Mouse (Mus musculus): ENCODE results near the gene Ankrd60.

Gene Ankrd60

GRCm38 (mm10) chr2:173577669-173578557 lies at the start of gene Ankrd60:
TSS of gene Ankrd60 (minus strand) at chr2:173578365.
- in situ Hi-C loops (cut with MboI; ENCODE audit: unreplicated experiment in 2 of 2): loop anchor here (10.0 to 25.0 kb wide), 4 partner anchors 743 to 1334 kb away; partner anchors contain the start of genes Atp5e (in 1 of the 2), Prelid3b (in 1 of the 2) and Tubb1 (in 1 of the 2)

DNA sequence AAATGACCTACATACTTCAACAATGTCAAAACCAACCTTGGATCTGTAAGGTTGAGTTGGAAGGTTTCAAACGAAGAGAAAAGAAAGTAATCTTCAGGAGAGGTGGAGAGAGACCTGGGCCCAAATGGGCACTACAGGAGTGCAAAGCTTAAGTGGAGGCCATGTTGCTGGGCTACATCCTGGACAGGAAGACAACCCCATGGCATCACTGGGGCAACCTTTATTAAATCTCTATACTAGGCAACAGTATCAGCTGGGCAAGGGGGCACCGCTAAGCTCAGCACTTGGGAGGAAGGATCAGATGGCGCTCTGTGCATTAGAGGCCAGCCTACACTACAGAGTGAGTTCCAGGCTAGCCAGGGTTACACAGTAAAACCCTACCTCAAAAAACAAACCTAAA lies 47.6 kb upstream of the Ankrd60 start:
- in situ Hi-C loops (cut with MboI; ENCODE audit: unreplicated experiment in 2 of 2): no loop called here

DNA sequence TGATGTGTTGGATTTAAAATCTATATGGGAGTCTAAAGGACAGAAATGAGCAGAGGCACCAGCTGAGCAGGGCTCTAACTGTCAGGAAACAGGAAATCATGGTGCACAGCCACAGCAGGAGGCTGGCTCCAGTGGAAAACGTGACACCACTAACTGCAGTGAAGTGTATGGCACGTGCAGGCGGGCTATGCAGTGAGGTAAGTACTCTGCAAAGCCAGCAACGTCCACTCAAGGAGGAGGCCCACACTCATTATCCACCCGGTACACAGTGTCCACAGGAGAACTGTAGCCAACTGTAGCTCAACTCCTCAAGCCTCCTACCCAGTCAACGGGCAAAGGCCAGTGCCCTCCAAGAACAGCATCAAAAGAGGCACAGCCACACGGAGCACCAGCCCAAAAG lies 46.5 kb upstream of the Ankrd60 start:
- in situ Hi-C loops (cut with MboI; ENCODE audit: unreplicated experiment in 2 of 2): no loop called here

DNA sequence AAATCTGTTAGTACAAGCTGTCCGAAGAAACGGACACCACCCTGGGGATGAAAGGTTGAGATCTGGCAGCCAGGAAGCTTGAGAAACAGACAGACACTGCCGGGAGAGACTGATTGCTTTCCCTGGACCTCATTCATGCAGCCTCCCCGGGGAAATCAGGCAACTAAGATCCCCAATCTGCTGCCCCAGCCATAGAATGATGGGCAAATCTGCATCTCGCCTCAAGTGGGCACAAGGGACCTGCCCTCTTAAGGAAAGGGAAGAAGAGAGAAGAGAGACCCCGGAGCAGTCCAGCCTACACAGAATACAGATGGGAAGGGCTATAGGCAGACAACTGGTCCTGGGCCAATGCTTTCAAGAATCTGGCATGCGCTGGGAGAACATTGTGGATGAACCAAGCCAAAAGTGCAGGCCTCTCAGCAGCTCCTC lies 44.0 kb upstream of the Ankrd60 start:
- in situ Hi-C loops (cut with MboI; ENCODE audit: unreplicated experiment in 2 of 2): no loop called here

- in situ Hi-C loops (cut with MboI; ENCODE audit: unreplicated experiment in 2 of 2): no loop called here
Observed at GRCm38 (mm10) chr2:173620645-173621044, 42.5 kb upstream of the Ankrd60 start.

DNA sequence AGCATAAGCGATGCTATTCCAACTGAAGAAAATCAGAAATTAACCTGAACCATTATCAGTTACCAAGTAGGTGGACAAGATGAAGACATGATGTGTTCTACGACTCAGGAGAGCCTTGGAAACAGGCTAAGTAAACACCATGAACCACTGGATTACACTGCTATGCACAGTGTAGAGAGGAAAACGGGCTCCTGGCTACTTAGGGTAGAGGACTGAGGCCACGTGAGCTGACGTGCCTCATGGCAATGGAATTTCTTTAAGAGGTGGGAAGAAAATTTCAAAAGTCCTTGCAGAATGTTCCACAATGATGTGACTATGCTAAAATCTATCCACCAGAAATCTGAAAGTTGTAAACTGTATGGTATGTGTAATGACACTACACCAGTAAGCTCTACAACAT lies 41.0 kb upstream of the Ankrd60 start:
- in situ Hi-C loops (cut with MboI; ENCODE audit: unreplicated experiment in 2 of 2): no loop called here

- in situ Hi-C loops (cut with MboI; ENCODE audit: unreplicated experiment in 2 of 2): no loop called here
Observed at GRCm38 (mm10) chr2:173616156-173616555, 38.0 kb upstream of the Ankrd60 start.

DNA sequence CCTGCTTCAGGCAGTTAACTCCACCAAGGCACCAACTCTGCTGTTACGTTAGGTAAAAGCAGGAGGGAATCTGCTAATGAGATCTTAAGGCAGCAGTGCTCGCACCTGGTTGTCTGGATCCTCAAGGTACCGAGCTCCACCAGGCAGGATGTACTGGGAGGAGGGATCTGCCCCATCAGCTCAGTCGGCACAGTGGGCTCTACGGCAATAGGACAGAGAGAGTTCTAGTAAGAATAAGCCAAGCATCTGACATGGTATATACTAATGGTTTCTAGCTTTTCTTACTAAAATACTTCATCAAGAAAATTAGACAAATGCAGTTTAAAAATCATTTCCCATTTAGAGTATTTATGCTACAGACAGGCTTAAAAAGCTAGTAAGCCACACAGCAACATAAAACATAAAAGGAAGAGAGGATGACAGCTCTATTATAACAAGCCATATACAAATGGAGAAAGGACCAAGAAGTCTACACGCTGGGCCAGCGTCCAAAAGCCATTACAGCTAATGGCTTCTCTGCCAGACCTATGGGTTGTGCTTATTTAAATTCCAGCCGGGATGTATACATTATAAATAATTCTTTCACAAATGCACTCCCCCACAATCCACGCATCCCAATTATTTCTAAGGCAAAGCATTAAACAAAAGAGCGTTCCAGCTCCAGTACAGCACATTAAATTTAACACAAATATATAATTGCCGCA lies 37.4 kb upstream of the Ankrd60 start:
- in situ Hi-C loops (cut with MboI; ENCODE audit: unreplicated experiment in 2 of 2): no loop called here

DNA sequence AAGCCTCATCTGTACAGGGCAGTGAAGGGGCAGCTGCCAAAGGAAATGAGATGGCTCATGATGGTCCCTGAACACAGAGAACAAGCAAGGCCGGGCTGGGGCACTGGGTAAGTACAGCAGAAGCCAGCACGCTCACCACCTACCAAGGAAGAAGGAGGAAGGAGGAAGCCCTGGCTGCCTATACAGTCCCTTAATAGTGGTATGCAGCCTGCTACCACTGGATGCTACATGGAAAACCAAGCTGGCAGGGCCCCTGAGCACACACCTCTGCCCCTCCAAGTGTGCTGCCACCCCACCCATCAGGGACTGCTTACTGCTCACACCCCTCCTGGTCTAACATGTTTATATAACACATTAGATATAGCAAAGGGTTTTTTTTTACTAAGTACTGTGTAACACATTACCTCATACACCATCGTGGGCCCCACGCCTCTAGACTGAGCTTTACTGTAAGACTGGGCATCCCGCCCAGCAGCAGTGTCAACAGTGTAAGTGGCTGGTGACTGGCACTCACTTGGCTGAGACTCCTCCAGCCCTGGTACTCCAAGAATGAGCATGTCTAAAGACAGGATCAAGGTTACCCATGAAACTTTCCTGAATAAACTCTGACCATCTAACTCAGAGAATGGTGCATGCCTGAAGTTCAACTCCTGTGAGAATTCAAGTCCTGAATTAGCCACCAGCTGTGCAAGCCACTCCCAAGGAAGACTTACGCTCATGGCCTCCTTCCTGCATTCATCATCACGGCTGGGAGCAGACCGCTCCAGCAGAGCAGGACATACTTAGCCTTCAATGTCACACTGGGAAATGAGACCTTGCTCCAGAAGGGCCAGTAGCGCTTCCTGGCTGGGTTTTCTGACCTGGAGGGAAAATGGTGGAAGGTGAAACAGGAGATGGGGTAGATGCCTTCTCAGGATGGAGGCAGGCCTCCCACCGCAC lies 30.1 kb upstream of the Ankrd60 start:
- in situ Hi-C loops (cut with MboI; ENCODE audit: unreplicated experiment in 2 of 2): no loop called here

GRCm38 (mm10) chr2:173606415-173606804 lies 28.2 kb upstream of the Ankrd60 start:
- in situ Hi-C loops (cut with MboI; ENCODE audit: unreplicated experiment in 2 of 2): no loop called here

GRCm38 (mm10) chr2:173605713-173606414 lies 27.7 kb upstream of the Ankrd60 start:
- in situ Hi-C loops (cut with MboI; ENCODE audit: unreplicated experiment in 2 of 2): no loop called here

DNA sequence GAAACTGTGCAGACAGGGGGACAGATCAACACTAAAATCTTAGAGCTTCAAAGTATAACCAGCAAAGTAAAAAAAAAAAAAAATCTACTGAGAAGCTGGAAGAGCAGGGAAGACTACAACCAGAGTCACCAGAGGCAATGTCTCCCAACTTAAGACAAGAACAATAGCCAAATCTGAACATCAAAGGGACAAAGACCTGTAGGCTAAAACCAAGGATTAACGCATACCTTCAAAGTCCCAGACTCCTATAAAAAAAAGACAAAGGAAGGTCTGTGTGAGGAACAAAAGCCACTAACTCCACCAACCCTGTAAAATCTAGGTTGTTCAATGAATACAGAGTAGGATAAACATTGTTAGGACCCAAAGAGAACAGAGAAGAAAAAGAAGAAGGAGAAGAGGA lies 23.7 kb upstream of the Ankrd60 start:
- in situ Hi-C loops (cut with MboI; ENCODE audit: unreplicated experiment in 2 of 2): no loop called here

GRCm38 (mm10) chr2:173595374-173595781 lies 17.2 kb upstream of the Ankrd60 start:
- in situ Hi-C loops (cut with MboI; ENCODE audit: unreplicated experiment in 2 of 2): loop anchor here in 1 of 2 experiments (25.0 kb wide), 2 partner anchors 867 to 1317 kb away; partner anchors contain the start of genes Atp5e, Prelid3b and Tubb1

GRCm38 (mm10) chr2:173594313-173595063 lies 16.3 kb upstream of the Ankrd60 start:
- in situ Hi-C loops (cut with MboI; ENCODE audit: unreplicated experiment in 2 of 2): loop anchor here in 1 of 2 experiments (25.0 kb wide), 2 partner anchors 868 to 1318 kb away; partner anchors contain the start of genes Atp5e, Prelid3b and Tubb1

DNA sequence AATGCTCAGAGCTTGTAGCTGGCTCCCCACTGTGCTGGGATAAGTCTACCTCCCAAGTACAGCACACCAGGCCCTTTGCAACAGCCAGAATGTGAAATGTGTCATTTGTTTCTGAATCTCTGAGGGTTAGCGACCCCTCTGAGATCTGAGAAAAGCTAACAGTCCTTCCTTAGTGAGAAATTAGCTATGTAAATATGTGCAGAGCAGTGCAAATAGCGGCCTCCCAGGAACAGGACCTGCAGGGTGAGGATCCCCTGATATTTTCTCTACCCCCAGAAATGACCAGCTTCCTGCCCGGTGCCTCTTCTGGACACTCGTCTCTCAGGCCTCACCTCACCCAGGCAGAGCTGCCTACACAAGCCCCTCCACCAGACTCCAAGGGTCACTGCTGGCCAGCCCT lies 15.7 kb upstream of the Ankrd60 start:
- in situ Hi-C loops (cut with MboI; ENCODE audit: unreplicated experiment in 2 of 2): loop anchor here in 1 of 2 experiments (25.0 kb wide), 2 partner anchors 868 to 1318 kb away; partner anchors contain the start of genes Atp5e, Prelid3b and Tubb1

DNA sequence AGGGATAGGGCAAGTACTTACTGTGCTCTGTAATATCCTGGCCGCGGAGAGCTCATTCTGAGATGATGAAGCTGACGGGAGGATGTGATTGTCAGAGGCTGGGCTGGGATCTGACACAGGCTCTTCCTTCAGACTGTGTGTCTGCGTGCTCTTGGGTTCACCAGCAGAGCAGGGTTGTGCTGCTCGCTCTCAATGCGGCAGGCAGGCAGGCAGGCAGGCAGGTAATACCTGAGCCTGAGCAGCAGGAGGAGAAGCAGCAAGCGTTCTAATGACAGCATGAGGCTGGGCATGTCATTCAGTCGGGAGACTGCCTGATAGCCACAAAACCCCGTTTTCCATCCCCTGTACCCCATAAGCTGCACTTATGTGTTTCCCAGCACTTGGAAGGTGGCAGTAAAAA lies 14.6 kb upstream of the Ankrd60 start:
- in situ Hi-C loops (cut with MboI; ENCODE audit: unreplicated experiment in 2 of 2): loop anchor here in 1 of 2 experiments (25.0 kb wide), 2 partner anchors 870 to 1320 kb away; partner anchors contain the start of genes Atp5e, Prelid3b and Tubb1

DNA sequence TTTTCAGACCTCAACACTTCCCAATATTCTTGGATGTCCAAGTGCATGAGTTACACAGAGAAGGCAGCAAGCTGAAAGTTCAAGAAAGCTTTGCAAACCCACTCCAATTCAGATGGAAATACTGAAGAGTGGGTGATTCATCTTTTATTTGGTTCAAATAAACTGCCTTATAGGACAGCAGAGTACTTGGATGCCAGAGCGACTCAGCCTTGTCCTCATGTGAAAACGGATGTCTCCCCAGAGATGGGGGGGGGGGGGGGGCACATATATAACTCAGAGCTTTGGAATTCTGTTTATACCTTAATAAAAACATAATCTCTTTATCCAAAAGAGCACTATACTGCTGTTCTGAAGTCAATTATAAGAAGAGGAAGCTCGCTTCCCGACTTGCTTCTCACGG lies 9.2 kb upstream of the Ankrd60 start:
- in situ Hi-C loops (cut with MboI; ENCODE audit: unreplicated experiment in 2 of 2): loop anchor here (10.0 to 25.0 kb wide), 7 partner anchors 487 to 1325 kb away; partner anchors contain the start of genes Stx16 (in 2 of the 2), Atp5e (in 1 of the 2), Prelid3b (in 1 of the 2) and Tubb1 (in 1 of the 2)
